Mouse (Mus musculus) layer of hippocampus, postnatal 36 days (tissue): Measurements from ENCODE around the gene Gm49333. TPM values are rescaled to one million over a fixed set of nuclear protein-coding genes. Genes with fewer than 3 reads are reported as not detected.

Source experiments
- DNase-seq, 2 experiments: peaks; one replicate each; pipeline ENCODE4 v3.0.0; 2022
- total RNA-seq, 2 experiments: library from RNA; stranded (reverse); gene quantifications; 2 replicates each; pipeline ENCODE4 v1.2.3; 2021

The Gm49333 gene
- total RNA-seq: not detected

DNA sequence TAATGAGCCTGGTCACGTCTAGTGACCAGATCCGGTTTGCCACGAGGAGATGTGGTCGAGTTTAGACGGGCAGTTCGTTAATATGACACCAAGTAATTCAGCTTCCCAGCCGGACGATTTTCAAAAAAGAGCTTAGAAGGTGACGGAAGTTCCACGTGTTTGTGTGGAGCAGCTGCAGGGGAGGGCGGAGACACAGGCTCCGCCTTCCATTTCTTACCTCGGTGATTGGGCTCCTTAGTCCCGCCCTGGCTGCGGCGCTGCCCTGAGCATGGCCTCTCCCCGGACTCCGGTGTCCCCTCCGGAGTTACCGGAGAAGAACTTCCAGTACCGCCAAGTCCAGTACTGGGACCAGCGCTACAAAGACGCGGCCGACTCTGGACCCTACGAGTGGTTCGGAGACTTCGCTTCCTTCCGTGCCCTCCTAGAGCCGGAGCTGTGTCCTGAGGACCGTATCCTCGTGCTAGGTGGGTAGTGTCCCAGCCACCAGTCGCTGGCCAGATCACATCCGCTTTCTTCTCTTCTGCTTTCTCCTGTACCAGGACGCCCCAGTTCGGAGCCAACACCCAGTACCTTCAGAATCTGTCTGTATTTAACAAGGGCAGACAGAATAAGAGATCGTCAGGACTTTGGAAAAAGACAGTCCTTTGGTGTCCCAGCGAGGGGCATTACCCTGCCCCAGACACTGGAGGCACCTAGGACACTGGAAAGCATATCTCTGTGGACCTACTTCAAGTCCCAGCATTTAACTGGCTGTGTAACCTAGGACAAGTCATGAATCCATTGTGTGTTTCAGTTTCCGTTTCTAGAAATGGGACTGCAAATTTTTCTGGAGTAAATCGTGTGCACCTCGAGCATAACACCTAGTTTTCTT lies at the start of gene Gm49333, which contains the start of the genes Eef1akmt4 and Alg3:
Gene Gm49333 (plus strand): TSS at position 254 of the 871 bp plus-strand sequence.
Gene Eef1akmt4 (plus strand): TSS at position 237 of the 871 bp plus-strand sequence.
Gene Alg3 (minus strand): TSS at position 379 of the 871 bp plus-strand sequence.
- DNase-seq: peak; percentile 75 to 77

- no peak for DNase-seq
These were observed 46.3 kb upstream of the Gm49333 start for GRCm38 (mm10) chr16:20565075-20565474.

DNA sequence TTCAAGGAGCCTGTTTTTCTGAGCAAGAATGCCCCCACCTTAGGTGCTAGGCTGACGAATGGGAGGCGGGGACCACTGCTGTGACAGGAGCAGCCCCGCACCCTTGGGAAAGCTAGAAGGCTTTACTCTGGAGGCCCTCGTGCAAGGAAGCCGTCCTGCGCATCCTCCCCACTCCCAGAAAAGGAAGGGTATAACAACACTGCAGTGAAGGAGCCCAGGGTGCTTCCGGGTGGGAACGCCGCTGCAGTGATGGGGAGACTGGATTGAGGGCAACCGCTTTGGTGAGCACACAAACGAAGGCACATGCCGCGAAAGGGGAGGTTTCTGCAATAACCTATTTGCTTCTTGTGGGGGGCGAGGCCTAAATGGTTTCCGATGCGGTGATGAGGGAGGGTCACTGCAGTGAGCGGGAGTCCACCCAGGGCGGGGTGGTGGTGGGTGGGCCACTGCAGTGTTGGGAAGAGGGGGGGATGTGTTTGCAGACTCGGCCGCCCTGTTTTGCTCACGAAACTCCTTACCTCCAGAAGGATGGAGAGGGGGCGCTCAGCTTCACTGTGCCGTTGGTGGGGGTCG lies 22.0 kb upstream of the Gm49333 start, which contains the start of gene Vwa5b2:
Gene Vwa5b2 (plus strand): TSS at position 106 of the 573 bp plus-strand sequence.
- peak in 1 of 2 experiments; percentile 24 for DNase-seq

- peak; percentile 35 to 38 for DNase-seq
These were observed 21.3 kb upstream of the Gm49333 start for GRCm38 (mm10) chr16:20589939-20590679.

DNA sequence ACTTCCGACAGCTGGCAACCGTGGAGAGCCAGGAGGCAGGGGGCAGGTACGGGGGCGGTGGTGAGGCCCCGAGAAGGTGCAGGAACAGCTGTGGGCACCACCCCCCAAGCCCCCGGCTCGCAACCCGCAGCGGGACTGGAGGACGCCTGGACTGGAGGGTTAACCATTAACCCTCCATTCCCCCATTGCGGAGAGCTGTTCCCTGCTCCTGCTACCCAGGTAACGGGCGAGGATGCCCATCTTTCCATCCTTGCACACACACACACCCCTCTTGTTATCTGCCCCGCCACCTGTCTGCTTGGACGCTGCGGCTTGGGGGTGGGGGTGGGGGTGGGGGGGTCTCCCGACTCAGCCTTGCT lies 20.8 kb upstream of the Gm49333 start:
- no peak for DNase-seq

GRCm38 (mm10) chr16:20591076-20591705 lies 20.2 kb upstream of the Gm49333 start:
- DNase-seq: no peak

GRCm38 (mm10) chr16:20595060-20595673 lies 16.2 kb upstream of the Gm49333 start:
- DNase-seq: no peak

- no peak for DNase-seq
These were observed 15.7 kb upstream of the Gm49333 start for GRCm38 (mm10) chr16:20595737-20596136.

DNA sequence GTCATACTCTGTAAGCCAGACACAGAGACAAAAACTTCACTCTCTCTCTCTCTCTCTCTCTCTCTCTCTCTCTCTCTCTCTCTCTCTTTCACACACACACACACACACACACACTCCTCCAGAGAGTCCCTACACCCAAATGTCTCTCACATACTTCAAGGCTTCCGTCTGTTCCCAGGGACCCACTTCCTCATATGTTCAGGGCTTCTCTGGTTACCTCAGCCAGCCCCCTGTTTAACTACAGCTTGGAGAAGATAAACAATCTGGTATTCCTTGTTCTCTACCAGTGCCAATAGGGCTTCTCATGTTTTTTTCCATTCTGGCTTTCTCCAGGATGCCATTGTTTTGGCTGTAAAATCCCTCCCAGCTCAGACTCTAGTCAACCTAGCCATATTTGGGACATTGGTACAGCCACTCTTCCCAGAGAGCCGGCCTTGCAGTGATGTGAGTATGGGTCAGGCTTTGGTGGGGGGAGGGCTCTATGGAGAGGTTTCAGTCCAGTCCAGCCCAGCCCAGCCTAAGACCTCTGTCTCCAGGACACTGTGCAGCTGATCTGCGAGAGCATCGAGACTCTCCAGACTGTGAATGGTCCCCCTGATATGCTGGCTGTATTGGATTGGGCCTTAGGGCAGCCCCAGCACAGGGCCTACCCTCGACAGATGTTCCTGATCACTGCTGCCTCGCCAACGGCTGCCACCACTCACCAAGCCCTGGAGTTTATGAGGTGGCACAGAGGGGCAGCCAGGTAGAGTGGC lies 14.5 kb upstream of the Gm49333 start:
- DNase-seq: no peak

GRCm38 (mm10) chr16:20600511-20600910 lies 10.9 kb upstream of the Gm49333 start:
- no peak for DNase-seq

GRCm38 (mm10) chr16:20604705-20605104 lies 6.7 kb upstream of the Gm49333 start:
- no peak for DNase-seq

- DNase-seq: peak; percentile 76 to 78
These were observed 681 bp upstream of the Gm49333 start for GRCm38 (mm10) chr16:20610501-20611356.

- DNase-seq: no peak
These were observed 8.4 kb downstream of the Gm49333 start for GRCm38 (mm10) chr16:20619541-20620398.

- no peak for DNase-seq
These were observed 9.0 kb downstream of the Gm49333 start for GRCm38 (mm10) chr16:20620399-20620735.

GRCm38 (mm10) chr16:20620751-20621190 lies 9.4 kb downstream of the Gm49333 start:
- no peak for DNase-seq

DNA sequence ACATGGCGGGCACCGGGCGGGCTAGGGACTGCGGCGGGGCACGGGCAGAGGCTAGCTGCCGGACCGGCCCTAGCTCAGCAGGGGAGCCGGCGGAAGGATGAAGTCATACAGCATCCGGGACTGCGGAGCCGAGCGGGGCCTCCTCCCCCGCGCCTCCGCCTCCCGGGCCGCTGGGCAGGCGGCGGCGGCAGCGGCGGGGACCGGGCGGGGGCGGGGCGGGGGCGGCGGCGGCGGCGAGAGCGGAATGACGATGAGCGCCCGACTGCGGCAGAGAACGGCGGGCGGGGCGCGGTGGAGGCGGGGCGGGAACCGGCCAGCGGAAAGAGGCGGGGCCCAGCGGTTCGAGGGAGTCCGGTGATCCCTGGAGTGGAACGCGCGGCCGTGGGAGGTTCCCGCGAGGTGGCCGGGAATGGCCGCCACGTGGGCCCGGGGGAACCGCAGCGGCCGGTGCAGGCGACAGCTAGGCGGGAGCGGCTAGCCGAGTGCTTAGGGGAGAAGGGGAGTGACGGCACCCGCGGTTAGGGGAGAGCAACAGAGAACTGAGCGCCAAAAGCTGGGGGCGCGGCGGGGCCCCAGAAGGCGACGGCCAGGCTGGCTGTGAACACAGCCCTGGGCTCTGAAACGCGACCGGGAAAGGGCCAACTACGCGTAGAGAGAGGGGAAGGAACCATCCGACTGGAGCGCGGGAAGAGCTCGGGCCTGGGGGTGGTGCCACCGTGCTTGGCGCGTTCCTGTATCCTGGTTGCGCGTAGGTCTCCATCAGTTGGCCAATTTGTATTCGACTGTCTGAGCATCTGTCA lies 10.0 kb downstream of the Gm49333 start, which contains the start of gene Camk2n2:
Gene Camk2n2 (minus strand): TSS at position 97 of the 800 bp plus-strand sequence.
- peak in 1 of 2 experiments; percentile 45 for DNase-seq

GRCm38 (mm10) chr16:20621991-20622685 lies 10.7 kb downstream of the Gm49333 start:
- DNase-seq: peak; percentile 55 to 69
